Mouse (Mus musculus) hindbrain, postnatal 0 days (tissue): ENCODE data around the gene Unc5cl. TPM values are rescaled to one million over a fixed set of nuclear protein-coding genes. Genes with fewer than 3 reads are reported as not detected.

Source experiments
- ATAC-seq: fragments of 200-750 bp; cut with Nextera tagmentation; 2 replicates; pipeline ENCODE4 v1.8.0; 2017; ENCODE audit warnings: mild to moderate bottlenecking, moderate TSS enrichment, moderate library complexity
- DNase-seq: peaks from one replicate; pipeline ENCODE4 v3.0.0-alpha.2; 2015; ENCODE audit warnings: low spot score
- H3K27ac ChIP-seq: fragments of 300-500 bp; sonication (generic); 2 replicates; pipeline ENCODE4 v1.5.1; 2014; ENCODE audit warnings: mild to moderate bottlenecking
- H3K27me3 ChIP-seq: fragments of 300-500 bp; sonication (generic); 2 replicates; pipeline ENCODE4 v1.6.1; 2014; ENCODE audit warnings: low read length, mixed read lengths; ENCODE audit not compliant: insufficient read depth
- H3K36me3 ChIP-seq: fragments of 300-500 bp; sonication (generic); 2 replicates; pipeline ENCODE4 v1.6.1; 2014; ENCODE audit warnings: low read length, mixed read lengths; ENCODE audit not compliant: insufficient read depth
- H3K4me1 ChIP-seq: fragments of 300-500 bp; sonication (generic); 2 replicates; pipeline ENCODE4 v1.6.1; 2014; ENCODE audit warnings: antibody characterized with exemption, low read length, mixed read lengths; ENCODE audit not compliant: insufficient read depth
- H3K4me2 ChIP-seq: fragments of 300-500 bp; sonication (generic); 2 replicates; pipeline ENCODE4 v1.6.1; 2014; ENCODE audit warnings: low read depth, mild to moderate bottlenecking, low read length, moderate library complexity, mixed read lengths
- H3K4me3 ChIP-seq: fragments of 300-500 bp; sonication (generic); 2 replicates; pipeline ENCODE4 v1.5.1; 2014; ENCODE audit warnings: low read length
- H3K9ac ChIP-seq: fragments of 300-500 bp; sonication (generic); replicated peaks from 2 replicates; pipeline ENCODE4 v1.6.1; 2014; ENCODE audit warnings: mild to moderate bottlenecking, low read length, moderate library complexity, mixed read lengths
- H3K9me3 ChIP-seq: fragments of 300-500 bp; sonication (generic); 2 replicates; pipeline ENCODE4 v1.6.1; 2016; ENCODE audit warnings: low read length, mixed read lengths
- CTCF ChIP-seq: IDR thresholded peaks from 2 replicates; pipeline ENCODE4 v1.5.1; 2016; ENCODE audit warnings: antibody characterized with exemption, control low read depth, low read depth
- WGBS: fragments of 180-500 bp; shearing (Covaris S2); extraction: QIAGEN DNeasy Blood & Tissue Kit; methylation state at CpG from one replicate; pipeline ENCODE4 v1.1.7; 2014; 5-methylcytosine and 5-hydroxymethylcytosine counted together
- polyA plus RNA-seq: library from polyadenylated mRNA; unstranded; fragments of >200 nt; fragmentation: Nextera tagmentation; extraction: Ambion mirVana; gene quantifications from 2 replicates; pipeline ENCODE4 v1.2.1, GENCODE M21; 2015
- total RNA-seq: library from RNA; depleted of rRNA; stranded (reverse); fragments of >200 nt; gene quantifications from 2 replicates; pipeline ENCODE4 v1.2.3, GENCODE M21; 2014

The Unc5cl gene
- total and polyA plus RNA-seq, 2 experiments from 2014 or later = 0.13 to 0.26 TPM

- H3K4me2 ChIP-seq = no peak within 1 kb of the TSS
- H3K9me3 ChIP-seq = no peaks in the 10 kb centered on the region
- DNase-seq = peak; percentile 54
- no peak within 1 kb of the TSS for H3K27ac ChIP-seq
- H3K4me3 ChIP-seq = no peak within 1 kb of the TSS
- TF ChIP-seq CTCF = no peak
- H3K36me3 ChIP-seq = no peaks in the 10 kb centered on the region
- WGBS = 60% methylated on average over 16 of the region's 16 CpGs
- H3K4me1 ChIP-seq = 0 out of 2 replicates have a peak, but pooled peaks cover 3% of the 10 kb centered on the region
- H3K9ac ChIP-seq = no peak within 1 kb of the TSS
- ATAC-seq = peak; percentile 48; the same call in 1 of the 2 replicates
- H3K27me3 ChIP-seq = no peaks in the 10 kb centered on the region
Measured at GRCm38 (mm10) chr17:48432158-48432980, 22.3 kb upstream of the Unc5cl start, which contains the start of gene Apobec2. Gene Apobec2, minus strand, starts transcription at chr17:48432930.

DNA sequence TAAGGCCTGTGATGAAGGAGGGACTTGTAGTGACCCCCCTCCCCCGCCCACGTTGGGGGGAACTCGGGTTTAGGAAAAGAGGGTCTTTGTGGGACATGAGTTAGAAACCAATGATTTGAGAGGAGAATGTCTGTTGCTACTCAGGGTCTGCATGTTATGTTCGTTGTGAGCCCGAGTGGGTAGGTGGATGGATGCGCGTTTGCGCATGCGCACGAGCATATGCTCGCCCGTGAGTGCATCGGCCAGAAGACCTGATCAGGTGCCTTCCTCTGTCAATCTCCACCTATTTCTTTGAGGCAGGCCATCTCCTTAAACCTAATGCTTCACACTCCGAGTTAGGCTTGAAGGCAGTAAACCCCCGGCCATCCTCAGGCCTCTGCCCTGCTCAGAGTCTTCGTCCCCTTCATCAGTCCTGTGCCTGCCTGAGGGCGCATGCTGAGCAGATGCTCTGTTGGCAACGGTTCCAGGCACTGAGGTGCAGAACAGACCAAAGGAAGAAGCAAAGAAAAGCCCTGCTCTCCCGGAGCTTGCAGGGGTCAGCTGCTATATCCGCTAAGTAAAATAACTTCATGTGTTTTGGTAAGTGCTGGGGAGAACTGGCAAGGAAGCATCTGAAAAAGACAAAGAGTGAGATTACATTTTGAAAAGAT is 21.6 kb upstream of the Unc5cl start:
- 65% methylated on average over 20 of the region's 20 CpGs for WGBS
- TF ChIP-seq CTCF = no peak
- Histone ChIP-seq H3K4me3 (no peak overlapping the region), H3K27ac (no peak overlapping the region), H3K4me2 (no peak overlapping the region), H3K4me1 (0 out of 2 replicates have a peak, but pooled peaks cover 3% of the 10 kb centered on the region), H3K9ac (no peak overlapping the region), H3K27me3 (no peaks in the 10 kb centered on the region), H3K36me3 (no peaks in the 10 kb centered on the region), H3K9me3 (no peaks in the 10 kb centered on the region)
- DNase-seq (no peak), ATAC-seq (no peak)

DNA sequence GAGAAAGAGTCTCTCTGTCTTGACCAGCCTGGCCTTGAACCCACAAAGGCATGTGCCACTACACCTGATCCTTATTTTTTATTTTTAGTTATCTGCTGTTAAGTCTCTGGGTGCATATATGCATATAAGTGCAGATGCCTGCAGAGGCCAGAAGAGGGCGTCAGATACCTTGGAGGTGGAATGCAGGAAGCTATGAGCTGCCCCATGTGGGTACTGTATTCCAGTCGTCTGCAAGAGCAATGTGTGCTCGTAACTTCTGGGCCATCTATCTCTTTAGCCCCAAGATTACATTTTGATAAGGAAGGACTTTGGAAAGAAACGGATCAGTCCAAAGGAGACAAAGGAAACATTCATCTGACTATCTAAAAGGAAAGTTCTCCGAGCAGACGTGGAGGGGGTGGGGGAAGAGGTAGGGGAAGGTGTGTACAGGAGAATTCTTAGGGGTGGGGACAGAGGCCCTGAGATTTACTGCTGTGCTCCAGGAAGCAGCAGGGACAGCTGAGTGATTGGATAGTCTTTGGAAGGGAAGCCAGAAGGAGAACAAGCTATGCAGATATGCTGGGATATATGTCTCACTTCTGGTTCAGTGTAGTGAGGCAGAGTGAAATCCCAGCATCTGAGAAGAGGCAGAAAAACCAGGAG is 20.9 kb upstream of the Unc5cl start:
- Histone ChIP-seq H3K4me1 (0 out of 2 replicates have a peak, but pooled peaks cover 3% of the 10 kb centered on the region), H3K4me3 (no peak overlapping the region), H3K36me3 (no peaks in the 10 kb centered on the region), H3K27ac (no peak overlapping the region), H3K9me3 (no peaks in the 10 kb centered on the region), H3K27me3 (no peaks in the 10 kb centered on the region), H3K4me2 (no peak overlapping the region), H3K9ac (no peak overlapping the region)
- peak; percentile 43 for TF ChIP-seq CTCF
- ATAC-seq (no peak), DNase-seq (no peak)
- WGBS = 71% methylated on average over 6 of the region's 6 CpGs

DNA sequence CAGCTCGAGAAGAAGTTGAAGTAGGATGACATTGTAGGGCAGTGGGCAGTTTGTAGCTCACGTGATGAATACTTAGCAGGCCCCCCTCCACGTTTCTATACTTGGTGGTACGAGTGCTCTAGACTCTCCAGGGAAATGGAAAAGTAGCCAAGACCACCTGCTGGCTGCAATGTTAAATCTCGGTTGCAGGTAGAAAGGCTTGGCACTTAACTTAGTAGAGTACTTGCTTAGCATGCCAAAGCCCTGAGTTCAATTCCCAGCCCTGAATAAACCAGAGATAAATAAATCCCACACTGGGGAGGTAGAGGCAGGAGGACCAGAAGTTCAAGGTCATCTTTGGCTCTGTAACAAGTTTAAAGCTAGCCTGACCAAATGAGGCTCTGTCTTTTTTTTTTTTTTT is 20.2 kb upstream of the Unc5cl start:
- ATAC-seq (no peak), DNase-seq (no peak)
- WGBS = 70% methylated on average over 5 of the region's 5 CpGs
- H3K4me3 ChIP-seq = no peak overlapping the region
- no peak overlapping the region for H3K9ac ChIP-seq
- no peaks in the 10 kb centered on the region for H3K27me3 ChIP-seq
- 0 out of 2 replicates have a peak, but pooled peaks cover 3% of the 10 kb centered on the region for H3K4me1 ChIP-seq
- H3K36me3 ChIP-seq = no peaks in the 10 kb centered on the region
- no peak overlapping the region for H3K27ac ChIP-seq
- H3K9me3 ChIP-seq = no peaks in the 10 kb centered on the region
- no peak for TF ChIP-seq CTCF
- no peak overlapping the region for H3K4me2 ChIP-seq

GRCm38 (mm10) chr17:48436487-48436886 is 18.2 kb upstream of the Unc5cl start:
- H3K4me3 ChIP-seq = no peak overlapping the region
- ATAC-seq = no peak
- WGBS = 92% methylated on average over 1 of the region's 1 CpGs
- H3K36me3 ChIP-seq = no peaks in the 10 kb centered on the region
- 0 out of 2 replicates have a peak, but pooled peaks cover 3% of the 10 kb centered on the region for H3K4me1 ChIP-seq
- no peak overlapping the region for H3K4me2 ChIP-seq
- H3K9me3 ChIP-seq = no peaks in the 10 kb centered on the region
- no peak for TF ChIP-seq CTCF
- H3K27ac ChIP-seq = no peak overlapping the region
- no peaks in the 10 kb centered on the region for H3K27me3 ChIP-seq
- no peak for DNase-seq
- H3K9ac ChIP-seq = no peak overlapping the region

DNA sequence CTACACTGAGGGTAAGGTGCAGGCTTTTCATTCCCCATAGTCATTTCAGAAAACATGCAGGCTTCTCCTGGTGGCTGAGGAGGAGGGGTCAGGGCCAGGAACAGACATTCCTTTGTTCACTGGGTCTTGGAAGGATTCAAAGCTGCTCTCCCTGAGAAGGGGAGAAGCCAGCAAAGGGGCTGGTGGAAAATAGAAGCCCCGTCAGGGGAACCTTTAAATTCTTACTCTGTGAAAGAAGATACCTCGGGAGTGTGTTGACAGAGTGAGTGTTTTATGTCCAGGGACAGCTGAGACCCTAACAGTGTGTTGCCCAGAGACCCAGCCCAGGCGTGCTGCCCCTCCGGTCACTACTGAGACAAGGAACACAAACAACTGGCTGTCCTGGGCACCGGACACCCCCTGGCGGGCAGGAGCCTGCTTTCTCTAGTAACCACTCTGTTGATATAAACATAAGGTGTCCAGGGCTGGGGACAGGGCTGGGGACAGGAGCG is 17.2 kb upstream of the Unc5cl start:
- ATAC-seq (peak; percentile 67), DNase-seq (peak; percentile 23)
- Histone ChIP-seq H3K4me2 (no peak overlapping the region), H3K9ac (no peak overlapping the region), H3K36me3 (no peaks in the 10 kb centered on the region), H3K9me3 (no peaks in the 10 kb centered on the region), H3K27me3 (no peaks in the 10 kb centered on the region), H3K4me3 (no peak overlapping the region), H3K27ac (peak overlapping the region; percentile 61), H3K4me1 (no peaks in the 10 kb centered on the region)
- WGBS = 34% methylated on average over 7 of the region's 7 CpGs
- TF ChIP-seq CTCF = peak; percentile 28; the same call in 1 of the 2 replicates
